Mouse (Mus musculus) kidney, adult 11 months (tissue): Measurements from ENCODE around the gene Ank3.
A peak's percentile ranks its signal among the peaks of the same experiment; 100 is the strongest.

Experiments used
- DNase-seq: peaks from one replicate; pipeline ENCODE4 v3.0.0; 2022

Ank3 gene

DNA sequence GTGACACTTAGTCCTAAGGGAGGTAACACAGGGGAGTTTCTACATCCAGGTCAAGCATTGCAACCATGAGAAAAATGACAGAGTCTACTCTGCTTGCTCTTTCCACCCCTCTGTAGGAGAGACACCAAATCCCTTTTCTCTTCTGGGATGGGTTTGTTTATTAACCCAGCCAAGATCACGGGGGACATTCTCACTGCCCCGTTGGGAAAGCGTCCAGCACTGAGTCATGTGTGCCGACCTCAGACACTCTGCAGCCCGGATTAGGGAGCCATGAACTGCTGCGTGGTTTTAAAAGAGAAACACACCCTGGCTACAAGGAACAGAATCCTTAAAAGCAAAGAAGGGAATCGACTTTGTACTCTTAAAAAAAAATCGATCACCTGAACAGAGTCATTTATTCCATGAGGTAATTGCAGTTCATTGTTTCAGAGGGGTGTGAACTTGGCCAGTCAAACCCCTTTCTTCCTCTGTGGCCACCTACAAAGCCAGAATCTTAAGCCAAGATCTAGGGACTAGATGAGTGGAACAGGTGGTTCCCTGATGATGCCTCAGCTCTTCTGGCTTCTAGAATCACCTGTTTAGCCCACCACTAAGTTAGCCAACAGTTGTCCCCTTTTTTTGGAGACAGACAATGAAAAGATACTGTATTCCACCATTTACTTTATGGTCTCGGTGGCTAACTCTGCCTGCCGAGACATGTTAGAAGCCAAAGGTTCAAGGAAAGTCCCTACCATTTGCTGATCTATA lies 518.3 kb downstream of the Ank3 start:
- peak; percentile 89 for DNase-seq

- no peak for DNase-seq
Measured at GRCm38 (mm10) chr10:69917711-69918110, 519.1 kb downstream of the Ank3 start.

- DNase-seq, result no peak
Measured at GRCm38 (mm10) chr10:69918461-69919151, 520.0 kb downstream of the Ank3 start.

GRCm38 (mm10) chr10:69919152-69919492 lies 520.5 kb downstream of the Ank3 start:
- DNase-seq, result no peak

DNA sequence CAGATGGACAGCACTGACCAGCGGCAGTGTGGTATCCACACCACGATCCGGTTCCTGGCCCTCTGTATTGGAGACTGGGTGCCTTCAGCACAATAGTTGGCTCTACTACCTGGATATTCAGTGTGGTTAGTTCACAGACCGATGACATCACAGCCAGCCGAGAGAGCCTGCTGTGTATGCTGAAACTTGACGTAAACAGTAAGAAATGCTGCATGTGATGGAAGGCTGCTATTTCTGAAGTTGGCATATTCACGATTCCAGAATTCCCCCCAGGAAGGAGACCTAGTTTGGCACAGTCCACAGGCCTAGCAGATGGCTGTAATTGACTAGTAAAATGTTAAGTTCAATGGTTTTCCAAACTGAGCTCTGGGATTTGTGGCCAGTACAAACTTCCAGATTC lies 521.2 kb downstream of the Ank3 start:
- DNase-seq, result no peak

GRCm38 (mm10) chr10:69922076-69922475 lies 523.5 kb downstream of the Ank3 start:
- peak; percentile 70 for DNase-seq

DNA sequence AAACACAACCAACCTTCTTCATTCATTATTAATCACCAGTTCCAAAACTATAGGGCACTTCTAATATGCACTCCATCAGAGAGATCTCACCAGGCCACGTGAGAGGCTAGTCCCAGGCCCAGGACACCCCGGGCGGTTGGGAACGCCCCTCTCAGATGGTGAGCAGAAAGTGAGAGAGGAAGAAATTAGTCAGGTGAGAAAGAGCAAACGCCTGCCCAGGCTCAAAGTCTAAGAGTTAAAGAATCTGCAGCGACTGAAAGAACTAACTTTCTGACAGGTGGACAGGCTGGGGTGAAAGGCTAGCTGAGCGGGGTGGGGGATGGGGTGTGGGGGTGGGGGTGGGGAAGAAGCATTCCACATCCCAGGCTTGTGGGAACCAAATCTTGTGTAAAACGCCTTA lies 525.2 kb downstream of the Ank3 start:
- DNase-seq, result peak; percentile 88

DNA sequence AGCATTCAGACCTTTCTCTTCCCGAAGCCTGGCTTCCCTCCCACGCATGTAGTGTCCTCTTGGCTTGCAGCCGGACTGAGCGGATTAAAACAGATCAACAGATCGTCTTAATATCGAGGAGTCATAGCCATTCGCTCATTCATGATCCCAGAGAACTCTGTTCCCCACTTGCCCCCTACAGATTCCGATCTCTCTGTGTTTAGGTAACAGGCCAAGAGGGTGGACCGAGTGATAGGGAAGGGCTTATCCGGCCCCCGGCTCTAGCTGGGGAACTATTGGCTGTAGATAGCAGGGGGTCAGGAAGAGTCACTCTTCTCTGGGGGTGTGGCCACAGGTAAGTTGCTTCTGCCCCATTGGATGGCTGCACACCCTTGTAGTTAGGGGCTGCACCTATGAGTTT lies 525.7 kb downstream of the Ank3 start:
- DNase-seq, result peak; percentile 75

GRCm38 (mm10) chr10:69924845-69925244 lies 526.3 kb downstream of the Ank3 start:
- DNase-seq, result no peak

DNA sequence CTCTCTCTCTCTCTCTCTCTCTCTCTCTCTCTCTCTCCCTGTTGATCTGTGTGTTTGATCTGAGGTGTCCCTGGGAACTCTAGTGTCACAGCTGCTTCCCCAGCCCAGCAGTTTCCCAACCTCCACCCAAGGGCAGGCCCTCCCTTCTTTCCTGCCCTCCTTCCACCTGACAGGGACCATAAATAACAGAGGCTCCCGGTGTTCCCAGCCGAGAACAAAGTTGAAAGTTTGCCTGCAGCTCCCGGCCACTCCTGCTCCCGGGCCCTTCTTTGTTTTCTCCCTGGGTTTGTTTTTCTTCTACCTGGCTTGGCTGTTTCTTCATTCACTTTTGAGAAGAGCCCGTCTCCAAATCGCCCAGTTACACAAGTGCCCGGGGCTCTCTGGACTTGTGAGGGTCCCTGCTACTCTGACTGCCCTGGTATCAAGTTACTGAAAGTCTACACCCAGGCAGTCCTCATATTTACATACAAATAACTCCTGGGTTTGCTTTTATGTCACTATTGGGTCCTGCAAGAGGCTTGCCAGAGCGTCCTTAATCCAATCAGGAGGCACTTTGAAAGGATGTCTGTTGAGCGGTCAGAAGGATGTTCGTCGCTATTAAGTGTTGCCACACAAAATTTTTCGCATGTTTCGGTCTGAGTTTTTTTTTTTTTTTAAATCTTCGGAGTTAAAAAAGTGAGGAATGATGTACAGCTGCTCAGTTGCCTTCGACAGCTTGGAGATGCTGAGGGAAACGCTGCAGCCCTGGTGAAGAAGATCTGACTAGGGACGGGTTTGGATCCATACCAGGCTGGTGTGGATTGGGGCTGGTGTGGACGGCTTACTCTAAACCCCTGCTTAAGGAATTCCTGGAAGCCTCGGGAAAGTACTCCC lies 526.9 kb downstream of the Ank3 start:
- DNase-seq, result peak; percentile 80

GRCm38 (mm10) chr10:69926158-69926882 lies 527.7 kb downstream of the Ank3 start:
- no peak for DNase-seq

- DNase-seq, result no peak
Measured at GRCm38 (mm10) chr10:69927012-69927411, 528.4 kb downstream of the Ank3 start.

DNA sequence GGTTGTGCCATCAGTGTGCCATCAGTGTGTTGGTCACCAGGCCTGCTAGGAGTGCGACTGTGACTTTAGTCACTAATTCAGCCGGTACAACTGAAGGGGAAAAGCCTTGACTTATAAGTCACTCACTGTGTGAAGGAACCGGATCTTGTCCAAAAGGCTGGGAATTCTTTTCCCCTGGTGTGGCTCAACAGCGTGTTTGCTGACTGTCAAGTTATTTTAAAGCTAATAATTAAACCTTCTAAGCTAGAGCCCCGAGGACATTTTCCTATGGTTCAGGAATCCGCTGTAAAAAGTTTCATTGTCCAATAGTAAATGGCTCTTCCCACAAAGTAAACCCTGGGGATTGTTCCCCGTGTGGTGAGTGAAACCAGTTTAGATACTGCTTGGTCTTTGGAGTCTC lies 529.8 kb downstream of the Ank3 start:
- peak; percentile 83 for DNase-seq

DNA sequence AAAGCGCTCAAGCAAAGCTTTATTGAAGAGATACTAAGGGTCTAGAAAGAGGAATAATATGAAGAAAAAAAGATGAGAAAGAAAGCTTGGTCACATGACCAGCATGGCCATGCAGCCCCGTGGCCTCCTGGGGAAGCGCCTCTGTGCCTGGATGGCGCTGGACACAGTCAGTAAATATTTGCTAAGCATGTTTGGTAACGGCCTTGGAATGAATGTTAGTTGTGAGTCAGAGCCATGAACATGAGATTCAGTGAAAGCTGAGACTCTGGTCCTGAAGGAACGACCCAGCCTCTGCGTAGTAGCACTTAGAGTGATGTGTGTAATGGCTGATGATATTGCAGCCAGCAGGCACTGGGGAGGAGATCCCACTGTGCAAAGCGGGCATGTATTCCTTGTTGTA lies 531.9 kb downstream of the Ank3 start:
- no peak for DNase-seq

DNA sequence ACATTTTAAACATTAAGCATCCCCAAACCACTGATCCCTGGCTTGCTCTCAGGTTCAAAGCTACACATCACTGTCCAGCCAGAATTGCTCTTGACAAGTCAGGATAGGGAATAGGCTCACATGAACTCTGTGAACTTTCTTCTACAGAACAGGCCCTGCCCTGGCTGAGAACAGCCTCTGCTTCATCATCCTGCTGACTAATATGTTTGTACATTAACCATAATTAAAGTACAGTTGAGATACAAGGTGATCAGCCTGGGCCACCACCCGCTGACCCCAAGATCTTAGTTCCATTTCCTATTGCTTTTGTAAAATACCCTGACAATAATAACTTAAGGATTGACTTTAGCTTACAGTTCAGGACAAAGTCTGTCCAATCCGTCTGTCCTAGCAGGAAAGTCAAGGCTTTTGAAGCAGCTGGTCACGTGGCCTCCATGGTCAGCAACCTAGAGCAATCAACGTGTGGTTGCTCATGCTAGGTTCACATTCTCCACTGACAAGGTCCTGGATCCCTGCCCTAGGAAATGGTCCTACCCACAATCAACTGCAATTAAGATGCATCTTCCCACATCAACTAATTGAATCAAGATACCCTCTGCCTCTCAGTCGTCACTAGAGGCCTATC lies 538.0 kb downstream of the Ank3 start:
- peak; percentile 76 for DNase-seq

- no peak for DNase-seq
Measured at GRCm38 (mm10) chr10:69937291-69937921, 538.8 kb downstream of the Ank3 start.

DNA sequence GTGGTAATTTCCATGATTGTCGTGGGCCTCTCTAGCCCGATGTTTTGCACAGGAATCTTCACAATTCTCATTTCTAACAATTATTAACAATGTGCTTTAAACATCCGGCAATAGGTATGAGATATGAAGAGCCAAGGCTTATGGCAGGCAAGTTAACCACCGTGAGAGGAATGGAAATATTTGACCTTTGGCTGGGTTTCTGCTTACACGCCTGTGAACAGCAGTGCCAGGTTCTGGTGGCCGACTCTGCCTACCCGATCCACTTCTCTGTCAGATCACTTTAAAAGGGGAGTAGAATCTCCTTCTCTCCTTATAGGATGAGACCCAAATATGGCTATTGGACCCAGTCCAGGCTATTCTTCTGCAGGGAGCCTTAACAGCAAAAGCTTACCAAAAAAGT lies 540.6 kb downstream of the Ank3 start:
- DNase-seq, result no peak

GRCm38 (mm10) chr10:69939966-69940365 lies 541.4 kb downstream of the Ank3 start:
- no peak for DNase-seq

GRCm38 (mm10) chr10:69941001-69941400 lies 542.4 kb downstream of the Ank3 start:
- DNase-seq, result peak; percentile 73

- DNase-seq, result no peak
Measured at GRCm38 (mm10) chr10:69944845-69945244, 546.3 kb downstream of the Ank3 start.

GRCm38 (mm10) chr10:69945870-69946269 lies 547.3 kb downstream of the Ank3 start:
- DNase-seq, result no peak

- no peak for DNase-seq
Measured at GRCm38 (mm10) chr10:69946271-69946670, 547.7 kb downstream of the Ank3 start.
